Mouse (Mus musculus) E14TG2a.4 (cell line): ENCODE results near the gene Lrp11.

ENCODE experiments used
- CTCF ChIP-seq: conservative IDR thresholded peaks from 2 replicates; pipeline ENCODE4 v1.5.1; 2014; ENCODE audit warnings: low read length
- NANOG ChIP-seq: IDR thresholded peaks from 2 replicates; pipeline ENCODE4 v1.6.1; 2014; ENCODE audit warnings: borderline replicate concordance, low read length, mixed read lengths

GRCm38 (mm10) chr10:7590792-7591191, 1.2 kb downstream of the Lrp11 start:
- TF ChIP-seq CTCF (no peak), NANOG (no peak)
